Mouse (Mus musculus): ENCODE data around the gene Vmn2r29.
"Not testable (repeated sequence)": the region's sequence is repeated elsewhere in the genome, so short reads cannot be mapped to it uniquely, and the experiment has no call there.

The Vmn2r29 gene

DNA sequence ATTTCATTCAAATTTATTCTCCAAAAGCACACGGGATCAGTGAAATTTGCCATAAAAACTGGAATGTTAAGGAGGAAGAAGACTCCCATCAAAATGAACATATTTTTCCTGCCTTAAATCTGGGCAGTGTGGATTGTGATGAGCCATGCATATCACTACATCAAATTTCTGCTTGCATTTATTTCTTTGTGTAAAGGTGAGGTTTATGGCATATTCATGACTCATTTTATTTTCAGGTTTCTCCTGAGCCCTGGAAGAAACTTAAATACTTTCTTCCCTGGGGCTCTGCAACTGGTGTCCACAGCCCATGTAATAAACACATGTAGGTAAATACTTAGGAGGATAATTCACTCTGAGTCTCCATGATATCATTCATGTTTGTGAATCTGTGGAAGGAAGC, at the start of gene Vmn2r29:
Gene Vmn2r29, minus strand, starts transcription at position 101 of the 400 bp plus-strand sequence.
- not testable (repeated sequence) for DNase-seq (ENCODE audit: low read depth)

DNA sequence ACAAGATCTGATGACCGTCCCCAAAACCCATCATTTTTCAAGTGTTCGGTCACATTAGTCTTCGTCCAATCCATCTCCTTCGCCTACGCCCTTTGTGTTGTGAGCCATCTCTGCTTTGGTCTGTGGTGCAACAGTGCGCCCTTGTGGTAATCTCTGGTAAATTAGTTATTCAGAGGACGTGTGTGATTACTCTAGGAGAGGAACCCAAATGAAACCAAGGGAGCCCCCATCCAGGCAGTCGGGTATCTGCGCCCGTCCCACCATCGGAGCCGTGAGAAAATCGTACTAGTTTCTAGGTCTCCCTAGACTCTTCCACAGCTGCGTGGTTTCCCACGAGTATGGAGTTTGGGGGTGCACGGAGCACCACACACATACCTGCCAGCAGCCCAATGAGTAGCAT, 48.5 kb upstream of the Vmn2r29 start:
- peak; percentile 72 for DNase-seq (ENCODE audit: low read depth)

DNA sequence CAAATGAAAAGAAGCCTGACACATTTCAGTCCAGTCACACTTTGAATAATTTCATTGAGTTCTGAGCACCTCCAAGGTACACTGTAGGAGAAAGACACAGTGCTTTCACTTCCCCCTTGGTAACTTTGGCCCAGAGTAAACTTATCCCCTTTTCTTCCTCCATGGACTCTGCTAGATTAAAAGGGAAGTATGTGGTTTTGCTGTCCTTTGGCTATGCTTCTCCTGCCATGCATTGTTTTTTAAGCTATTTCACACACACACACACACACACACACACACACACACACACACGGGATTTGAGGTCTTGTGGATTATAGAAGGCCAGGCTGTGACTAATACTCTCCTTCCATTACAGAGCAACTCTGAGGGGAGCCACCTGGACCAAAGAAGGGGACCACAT, 34.3 kb upstream of the Vmn2r29 start:
- no peak for DNase-seq (ENCODE audit: low read depth)

DNA sequence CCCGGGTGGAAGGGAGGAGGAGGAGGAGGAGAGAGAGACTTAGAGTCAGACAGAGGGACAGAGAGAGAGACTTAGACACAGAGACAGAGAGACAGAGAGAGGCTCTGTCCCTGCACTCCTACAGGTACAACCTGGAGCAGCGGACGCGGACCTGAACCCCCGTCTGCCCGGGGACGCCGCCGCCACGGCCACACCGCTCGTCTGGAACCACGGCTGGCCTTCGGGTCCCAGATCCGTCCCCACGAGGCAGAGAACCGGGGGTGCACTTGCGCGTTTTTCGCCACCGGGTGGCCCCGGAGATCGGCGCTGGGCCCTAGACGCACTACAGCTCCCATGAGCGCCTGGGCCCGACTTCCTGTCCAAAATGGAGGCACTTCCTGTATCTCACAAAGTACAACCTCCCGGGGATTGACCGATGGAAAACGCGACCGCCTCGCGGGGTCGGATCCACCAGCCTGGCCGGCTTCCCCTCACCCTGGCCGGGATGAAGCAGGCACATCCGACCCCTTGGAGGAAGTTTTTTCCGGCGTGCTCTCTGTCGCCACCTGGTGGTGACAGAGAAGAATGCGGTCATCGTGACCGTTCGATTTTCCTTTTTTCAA, 30.9 kb upstream of the Vmn2r29 start, which contains the start of gene Gm45844:
Gene Gm45844, minus strand, starts transcription at position 324 of the 602 bp plus-strand sequence.
- DNase-seq (ENCODE audit: low read depth) = peak; percentile 81

DNA sequence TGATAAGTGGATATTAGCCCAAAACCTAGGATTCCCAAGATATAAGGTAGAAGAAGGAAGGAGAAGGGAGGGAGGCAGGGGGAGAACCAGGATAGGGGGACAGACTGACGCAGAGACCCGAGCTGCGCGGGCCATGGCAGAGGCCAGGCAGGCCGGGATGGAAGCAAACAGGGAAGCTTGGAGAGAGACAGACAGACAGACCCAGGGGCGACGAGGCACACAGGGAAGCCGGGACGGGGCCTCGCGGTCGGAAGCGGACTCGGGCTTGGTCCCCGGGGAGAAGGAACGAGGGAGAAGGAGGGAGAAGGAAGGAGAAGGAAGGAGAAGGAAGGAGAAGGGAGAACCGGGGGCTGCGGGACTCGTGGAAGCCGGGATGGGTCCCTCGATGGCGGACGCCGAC, 30.4 kb upstream of the Vmn2r29 start:
- DNase-seq (ENCODE audit: low read depth) = peak; percentile 35

DNA sequence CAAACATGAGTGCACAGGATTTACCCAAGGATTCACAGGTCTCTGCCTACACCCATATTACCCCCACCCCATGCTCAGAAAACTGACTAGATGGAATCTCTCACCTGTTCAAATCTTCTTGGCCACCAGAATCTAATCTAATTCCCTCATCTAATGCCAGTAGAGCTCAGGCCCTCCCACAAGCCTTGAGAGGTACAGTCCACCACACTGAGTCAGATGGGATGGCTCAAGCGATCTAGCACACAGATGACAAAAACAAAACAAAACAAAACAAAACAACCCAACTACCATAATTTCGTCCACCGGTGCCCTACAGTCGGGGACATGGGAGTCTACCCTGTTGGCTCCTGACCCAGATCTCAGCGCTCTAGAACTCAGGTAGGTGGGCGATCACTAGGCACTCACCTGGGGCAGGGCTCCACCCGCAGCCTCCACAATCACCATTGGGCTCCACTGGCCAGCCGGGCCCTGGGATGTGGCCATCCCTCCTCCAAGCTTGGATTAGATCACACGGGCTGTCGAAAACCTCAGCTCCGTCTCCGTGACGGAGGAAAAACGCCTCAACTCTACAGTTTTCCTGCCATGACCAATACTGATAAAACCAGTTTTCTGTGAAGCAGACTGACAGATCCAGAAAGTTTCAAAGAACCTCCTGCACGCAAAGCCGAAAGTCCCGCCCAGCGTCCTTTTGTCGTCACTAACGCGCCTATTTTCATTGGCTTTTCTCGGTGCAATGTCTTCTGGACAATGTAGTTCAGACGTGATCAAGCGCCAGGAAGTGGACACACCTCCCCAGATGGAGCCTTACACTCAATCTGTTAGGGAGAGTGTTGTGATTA, 37.6 kb downstream of the Vmn2r29 start, which contains the start of gene Zfp772:
Gene Zfp772, minus strand, starts transcription at position 686 of the 839 bp plus-strand sequence.
- peak; percentile 59 for DNase-seq (ENCODE audit: low read depth)

DNA sequence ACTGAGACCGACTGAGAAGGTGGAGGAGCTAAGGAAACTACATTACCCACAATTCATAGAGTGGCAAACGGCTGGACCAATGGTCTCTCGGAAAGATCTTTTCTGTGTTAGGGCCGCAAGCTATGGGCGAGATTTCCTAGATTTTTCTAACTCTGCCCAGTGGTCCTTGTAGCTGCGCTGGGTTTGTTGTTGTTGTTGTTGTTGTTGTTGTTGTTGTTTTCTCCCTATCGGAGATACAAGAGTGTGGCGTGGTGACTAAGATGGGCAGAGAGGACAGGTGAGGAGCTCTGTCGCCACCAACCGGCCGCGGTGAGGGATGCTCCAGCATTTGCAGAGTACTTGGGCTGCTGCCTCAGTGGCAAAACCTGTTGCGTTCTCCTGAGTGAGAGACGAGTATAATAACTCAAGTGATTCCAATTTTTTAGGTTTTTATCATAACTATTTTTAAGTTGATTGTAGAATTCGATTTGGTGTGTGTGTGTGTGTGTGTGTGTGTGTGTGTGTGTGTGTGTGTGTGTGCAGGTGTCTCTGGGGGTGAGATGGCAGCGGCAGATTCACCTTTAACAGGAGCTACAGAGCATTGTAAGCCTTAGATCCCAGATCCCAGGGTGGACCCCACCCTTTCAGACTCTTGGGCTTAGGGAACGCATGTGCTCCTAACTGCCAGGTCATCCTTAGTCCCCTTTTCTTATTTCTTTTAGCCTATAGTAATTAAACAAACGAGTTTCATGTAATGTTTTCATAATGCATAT, 58.8 kb downstream of the Vmn2r29 start:
- DNase-seq (ENCODE audit: low read depth) = peak; percentile 79

DNA sequence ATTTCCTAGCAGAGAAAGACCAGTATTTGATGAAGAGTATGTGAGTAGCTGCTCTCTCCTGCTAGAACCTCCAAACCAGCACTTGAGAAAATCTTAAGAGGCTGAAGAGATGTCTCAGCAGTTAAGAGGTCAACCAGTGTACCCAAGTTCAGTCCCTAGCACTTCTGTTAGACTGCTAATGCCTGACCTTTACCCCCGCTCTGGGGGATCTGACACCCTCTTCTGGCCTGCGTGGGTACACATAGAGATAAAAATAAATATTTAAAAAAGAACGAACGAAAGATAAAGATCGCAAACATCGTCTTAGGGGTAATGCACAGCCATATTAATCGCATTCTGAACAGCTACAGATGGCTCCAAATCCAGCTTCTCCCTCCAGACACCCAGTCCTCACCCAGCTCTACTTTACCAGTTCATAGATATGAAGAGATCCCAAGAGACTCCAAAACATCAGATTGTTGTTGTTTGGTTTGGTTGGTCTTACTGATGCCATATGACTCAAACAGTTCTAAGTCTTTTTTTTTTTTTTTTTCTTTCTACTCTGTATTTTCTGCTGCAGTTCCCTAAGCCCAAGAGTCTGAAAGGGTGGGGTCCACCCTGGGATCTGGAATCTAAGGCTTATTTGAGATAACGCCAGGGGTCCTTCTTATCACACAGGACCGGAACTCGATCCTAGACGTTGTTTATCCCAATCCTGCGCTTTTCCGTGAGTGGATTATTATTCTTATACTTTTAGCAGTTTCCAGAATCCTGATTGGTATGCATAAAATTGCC, 59.5 kb downstream of the Vmn2r29 start:
- DNase-seq (ENCODE audit: low read depth) = peak; percentile 5

DNA sequence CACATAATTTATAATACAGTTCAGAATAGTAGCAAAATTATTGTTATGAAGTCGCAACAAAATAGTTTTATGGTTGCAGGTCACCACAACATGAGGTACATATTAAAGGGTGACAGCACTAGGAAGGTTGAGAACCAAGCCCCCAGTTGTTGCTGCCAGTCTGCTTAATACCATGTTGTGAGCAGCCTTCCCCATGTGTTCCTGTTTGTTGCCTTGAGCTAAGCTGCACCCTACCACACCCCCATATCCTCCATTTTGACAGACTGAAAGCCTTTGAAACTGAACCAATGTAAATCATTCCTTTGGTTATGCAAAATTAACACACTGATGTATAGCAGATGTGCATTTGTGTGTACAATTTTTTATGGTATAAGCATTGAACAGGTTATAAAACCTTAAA, 61.2 kb downstream of the Vmn2r29 start:
- no peak for DNase-seq (ENCODE audit: low read depth)
